Mouse (Mus musculus) ES-E14 (cell line): ENCODE measurements around the gene Arv1. TPM values are rescaled to one million over a fixed set of nuclear protein-coding genes. Genes with fewer than 3 reads are reported as not detected.
A peak's percentile ranks its signal among the peaks of the same experiment; 100 is the strongest.

Experiments
- DNase-seq: peaks from one replicate; pipeline ENCODE4 v3.0.0-alpha.2; 2013; ENCODE audit warnings: low read depth, low spot score
- H3K27ac ChIP-seq: 2 replicates; pipeline ENCODE4 v1.5.1; 2012; ENCODE audit warnings: low read depth, mild to moderate bottlenecking, low read length, moderate library complexity, mixed read lengths; ENCODE audit not compliant: poor library complexity, insufficient read depth, severe bottlenecking
- H3K36me3 ChIP-seq: 2 replicates; pipeline ENCODE4 v1.6.1; 2012; ENCODE audit warnings: mild to moderate bottlenecking, low read length, moderate library complexity, mixed read lengths; ENCODE audit not compliant: control insufficient read depth, poor library complexity, insufficient read depth, severe bottlenecking
- H3K4me1 ChIP-seq, 2 experiments: fragments of 150-350 bp in 1 of 2; sonication (generic) in 1 of 2; 2 replicates each; pipeline ENCODE4 v1.6.1; 2012; ENCODE audit warnings: low read length in 2 of 2, mild to moderate bottlenecking in 1 of 2, mixed read lengths in 1 of 2; ENCODE audit not compliant: control insufficient read depth in 2 of 2, insufficient read depth in 2 of 2, poor library complexity in 1 of 2
- H3K4me3 ChIP-seq, 2 experiments: fragments of 150-350 bp in 1 of 2; sonication (generic) in 1 of 2; 2 replicates each; pipeline ENCODE4 v1.5.1; 2012; ENCODE audit warnings: low read length in 2 of 2, low read depth in 1 of 2, mild to moderate bottlenecking in 1 of 2, mixed read lengths in 1 of 2; ENCODE audit not compliant: insufficient read depth in 1 of 2, poor library complexity in 1 of 2, severe bottlenecking in 1 of 2
- H3K9ac ChIP-seq: 2 replicates; pipeline ENCODE4 v1.6.1; 2012; ENCODE audit warnings: low read depth, mild to moderate bottlenecking, low read length, mixed read lengths; ENCODE audit not compliant: poor library complexity, insufficient read depth, severe bottlenecking
- H3K9me3 ChIP-seq: fragments of 150-350 bp; sonication (generic); 2 replicates; pipeline ENCODE4 v1.6.1; 2012; ENCODE audit warnings: low read depth, mild to moderate bottlenecking, low read length; ENCODE audit not compliant: control insufficient read depth, insufficient read depth
- CHD2 ChIP-seq: IDR thresholded peaks from 2 replicates; pipeline ENCODE4 v1.6.1; 2014; ENCODE audit warnings: mild to moderate bottlenecking, low read depth, low read length, inconsistent platforms
- HCFC1 ChIP-seq: IDR thresholded peaks from 2 replicates; pipeline ENCODE4 v1.6.1; 2012; ENCODE audit warnings: low read length, inconsistent platforms, borderline replicate concordance; ENCODE audit not compliant: insufficient read depth
- MAFK ChIP-seq: IDR thresholded peaks from 2 replicates; pipeline ENCODE4 v1.6.1; 2014; ENCODE audit warnings: mild to moderate bottlenecking, low read depth, low read length, inconsistent platforms; ENCODE audit not compliant: insufficient read depth
- ZC3H11A ChIP-seq: IDR thresholded peaks from 2 replicates; pipeline ENCODE4 v1.6.1; 2012; ENCODE audit warnings: low read depth, mild to moderate bottlenecking, inconsistent platforms, low read length, borderline replicate concordance
- ZNF384 ChIP-seq: IDR thresholded peaks from 2 replicates; pipeline ENCODE4 v1.6.1; 2012; ENCODE audit warnings: low read depth, low read length, inconsistent platforms
- in situ Hi-C, 2 experiments: fragments of 600-800 bp; cut with MboI; formaldehyde crosslinking; loops; one replicate each; pipeline ENCODE4 v1.15.1; 2025; ENCODE audit warnings: low sequenced_read_pairs in 2 of 2, inconsistent platforms in 1 of 2; ENCODE audit not compliant: unreplicated experiment in 2 of 2
- total RNA-seq: library from RNA; depleted of rRNA; stranded (reverse); fragments of 300-350 nt; gene quantifications from 2 replicates; pipeline ENCODE4 v1.2.3, GENCODE M21; 2012

Arv1 gene
- total RNA-seq, 1 experiment, result 25.1 TPM

DNA sequence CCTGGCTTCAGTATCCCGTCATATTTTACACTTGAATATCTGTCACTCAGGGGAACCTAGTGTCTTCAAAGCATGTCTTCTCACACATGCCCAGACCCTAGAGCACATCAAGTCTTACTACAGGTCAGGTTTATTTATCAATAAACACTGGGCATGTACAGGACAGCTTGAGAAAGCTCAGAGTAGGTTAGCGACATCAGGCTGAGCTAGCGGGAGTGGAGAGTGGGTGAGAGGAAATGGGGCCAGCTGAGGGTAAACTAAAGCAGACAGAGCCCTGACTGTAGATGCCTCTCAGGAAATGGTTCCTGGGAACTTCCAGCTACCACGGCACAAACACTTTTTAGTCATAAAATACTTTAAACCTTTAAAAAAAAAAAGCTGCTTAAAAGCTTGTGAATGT, 18.4 kb upstream of the Arv1 start:
- Histone ChIP-seq H3K9me3 (no peaks in the 10 kb centered on the region), H3K36me3 (peaks cover 39% of the 10 kb centered on the region), H3K27ac (no peak overlapping the region), H3K4me1 (peaks cover 0 to 5% of the 10 kb centered on the region in 2 experiments; a peak in 2 of 4 replicates), H3K4me3 (no peak overlapping the region), H3K9ac (no peak overlapping the region)
- no peak for DNase-seq
- in situ Hi-C loops, result no loop called here
- TF ChIP-seq ZNF384 (no peak), CHD2 (no peak), ZC3H11A (no peak), HCFC1 (no peak), MAFK (no peak)

DNA sequence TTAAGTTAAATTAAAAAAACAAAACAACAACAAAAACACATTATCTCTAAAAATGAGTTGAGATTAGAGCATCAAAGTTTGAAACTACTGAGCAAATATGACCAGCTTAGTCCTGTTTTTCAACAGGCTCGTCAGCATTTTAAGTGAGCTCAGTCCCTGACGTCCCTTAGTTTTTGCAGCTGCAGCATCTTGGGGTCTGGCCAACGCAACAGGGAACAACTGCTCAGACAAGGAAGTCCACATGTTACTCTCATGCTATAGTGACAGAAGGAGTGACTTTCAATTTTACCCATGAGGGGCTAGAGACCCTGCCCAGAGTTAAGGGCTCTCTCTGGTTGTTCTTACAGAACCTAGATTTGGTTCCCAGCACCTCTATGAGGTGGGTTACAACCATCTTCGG, 17.6 kb upstream of the Arv1 start:
- Histone ChIP-seq H3K4me1 (peaks cover 0 to 5% of the 10 kb centered on the region in 2 experiments; a peak in 2 of 4 replicates), H3K27ac (no peak overlapping the region), H3K9ac (no peak overlapping the region), H3K36me3 (peaks cover 39% of the 10 kb centered on the region), H3K4me3 (no peak overlapping the region), H3K9me3 (no peaks in the 10 kb centered on the region)
- DNase-seq, result no peak
- TF ChIP-seq MAFK (no peak), CHD2 (no peak), HCFC1 (no peak), ZC3H11A (no peak), ZNF384 (no peak)
- in situ Hi-C loops, result no loop called here

GRCm38 (mm10) chr8:124705823-124706222, 16.1 kb upstream of the Arv1 start:
- H3K9ac ChIP-seq, result no peak overlapping the region
- in situ Hi-C loops, result no loop called here

GRCm38 (mm10) chr8:124713207-124713606, 8.7 kb upstream of the Arv1 start:
- in situ Hi-C loops, result no loop called here
- H3K4me3 ChIP-seq, result no peak overlapping the region
- peaks cover 33% of the 10 kb centered on the region for H3K36me3 ChIP-seq
- no peaks in the 10 kb centered on the region for H3K9me3 ChIP-seq
- no peak overlapping the region for H3K27ac ChIP-seq
- H3K4me1 ChIP-seq, result peaks cover 0 to 5% of the 10 kb centered on the region in 2 experiments; a peak in 1 of 4 replicates
- H3K9ac ChIP-seq, result no peak overlapping the region
- no peak for DNase-seq
- TF ChIP-seq ZNF384, result no peak
- no peak for TF ChIP-seq ZC3H11A
- no peak for TF ChIP-seq MAFK
- TF ChIP-seq CHD2, result no peak
- no peak for TF ChIP-seq HCFC1

More at GRCm38 (mm10) chr8:124705823-124706222, 16.1 kb upstream of the Arv1 start:
- TF ChIP-seq ZNF384 (no peak), MAFK (no peak), ZC3H11A (no peak), HCFC1 (no peak), CHD2 (no peak)
- Histone ChIP-seq H3K27ac (no peak overlapping the region), H3K36me3 (peaks cover 34% of the 10 kb centered on the region), H3K4me1 (peaks cover 0 to 5% of the 10 kb centered on the region in 2 experiments; a peak in 2 of 4 replicates), H3K4me3 (no peak overlapping the region), H3K9me3 (no peaks in the 10 kb centered on the region)
- DNase-seq, result peak; percentile 7

DNA sequence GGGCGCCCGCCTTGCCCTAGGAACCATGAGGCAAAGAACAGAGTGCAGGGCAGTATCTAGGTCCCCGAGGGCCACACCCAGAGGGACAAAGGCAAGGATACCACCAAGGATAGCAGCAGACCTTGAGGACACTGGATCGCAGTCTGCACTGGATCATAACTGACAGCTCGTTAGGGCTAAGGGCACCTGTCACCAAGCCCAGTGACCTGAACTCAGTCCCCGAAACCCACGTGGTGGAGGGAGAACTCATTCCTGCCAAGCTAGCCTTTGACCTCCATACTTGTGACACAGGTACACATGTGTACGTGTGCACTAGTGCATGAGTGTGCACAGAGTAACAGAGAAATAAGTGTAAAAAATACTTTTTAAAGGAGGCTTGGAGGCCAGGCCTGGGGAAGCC, 6.2 kb upstream of the Arv1 start:
- peaks cover 24% of the 10 kb centered on the region; the same call in 1 of the 2 replicates for H3K36me3 ChIP-seq
- TF ChIP-seq CHD2 (no peak), HCFC1 (no peak), MAFK (no peak), ZC3H11A (no peak), ZNF384 (no peak)
- no peak overlapping the region for H3K9ac ChIP-seq
- DNase-seq, result no peak
- peaks cover 2 to 5% of the 10 kb centered on the region in 2 experiments; a peak in 2 of 4 replicates for H3K4me1 ChIP-seq
- in situ Hi-C loops, result no loop called here
- no peak overlapping the region for H3K4me3 ChIP-seq
- no peak overlapping the region for H3K27ac ChIP-seq
- no peaks in the 10 kb centered on the region for H3K9me3 ChIP-seq
